Mouse (Mus musculus) cerebellum, adult 11 months (tissue): ENCODE results near the gene Ebf4.

Experiments
- DNase-seq: peaks from one replicate; pipeline ENCODE4 v3.0.0; 2022

The Ebf4 gene

DNA sequence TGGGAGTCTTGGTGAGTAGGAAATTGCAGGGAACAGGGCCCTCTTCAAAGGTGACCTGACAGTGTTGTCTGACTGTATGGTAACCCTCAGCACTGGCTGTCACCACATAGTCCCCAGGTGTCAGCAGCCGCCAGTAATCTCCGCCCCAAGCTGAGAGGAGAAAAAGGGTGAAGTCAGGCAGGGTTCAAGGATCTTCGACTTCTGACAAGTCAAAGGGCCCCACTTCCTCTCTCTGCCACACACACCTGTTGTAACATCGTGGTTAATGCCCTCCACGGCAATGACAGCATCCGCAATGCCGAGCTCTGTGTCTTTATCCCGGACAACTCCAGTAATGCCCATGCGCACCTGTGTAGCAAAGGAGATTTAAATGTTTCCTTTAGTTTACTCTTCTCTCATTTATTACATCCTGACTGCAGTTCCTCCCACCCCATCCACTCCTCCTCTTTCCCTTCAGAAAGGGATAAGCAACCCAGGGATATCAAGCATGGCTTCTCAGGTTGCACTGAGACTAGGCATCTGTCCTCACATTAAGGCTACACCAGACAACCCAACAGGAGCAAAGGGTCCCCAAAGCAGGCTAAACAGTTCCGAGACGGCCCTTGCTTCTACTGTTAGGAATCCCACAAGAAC lies 96.1 kb downstream of the Ebf4 start:
- DNase-seq: no peak

DNA sequence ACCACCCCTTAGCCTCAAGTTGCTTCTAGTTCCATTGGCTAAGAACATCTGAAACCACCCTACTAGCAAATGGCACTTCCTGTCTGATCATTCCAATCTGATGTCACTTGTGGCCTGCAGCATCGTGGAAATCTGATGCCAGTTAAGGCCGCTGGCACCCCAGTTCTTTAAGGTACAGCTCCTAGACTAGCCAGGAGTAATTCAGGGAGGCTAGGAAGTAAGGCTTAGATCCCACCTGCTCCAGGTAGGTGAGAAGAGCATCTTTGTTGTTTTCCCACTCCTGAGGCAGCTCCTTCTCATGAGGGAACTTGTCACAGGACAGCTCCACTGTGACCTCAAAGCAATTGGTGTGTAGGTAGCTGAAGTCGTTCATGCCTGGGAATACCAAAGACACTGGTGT lies 97.9 kb downstream of the Ebf4 start:
- no peak for DNase-seq

DNA sequence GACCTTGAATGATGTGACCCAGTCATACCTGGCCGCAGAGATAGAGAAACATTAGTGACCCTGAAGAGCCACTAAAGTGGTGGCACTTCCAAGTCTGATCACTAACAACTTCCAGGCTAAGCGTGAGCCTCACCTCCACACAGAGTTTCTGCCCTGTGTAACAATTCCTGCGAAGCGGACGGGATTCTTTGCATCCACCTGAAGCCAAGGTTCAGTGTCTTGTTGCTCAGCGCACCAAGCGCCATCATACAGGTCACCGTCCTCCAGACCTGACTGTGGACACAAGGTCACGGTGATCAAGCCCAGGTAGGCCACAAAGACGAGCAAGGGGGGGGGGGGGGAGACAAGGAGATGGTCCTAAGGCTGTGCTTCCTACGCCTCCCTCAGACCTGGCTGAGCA lies 100.7 kb downstream of the Ebf4 start:
- no peak for DNase-seq

GRCm38 (mm10) chr2:130397186-130397985 lies 102.4 kb downstream of the Ebf4 start, which contains the start of gene Cpxm1:
TSS of gene Cpxm1 (minus strand) at chr2:130397574.
- no peak for DNase-seq

GRCm38 (mm10) chr2:130398091-130398490 lies 103.1 kb downstream of the Ebf4 start:
- no peak for DNase-seq

DNA sequence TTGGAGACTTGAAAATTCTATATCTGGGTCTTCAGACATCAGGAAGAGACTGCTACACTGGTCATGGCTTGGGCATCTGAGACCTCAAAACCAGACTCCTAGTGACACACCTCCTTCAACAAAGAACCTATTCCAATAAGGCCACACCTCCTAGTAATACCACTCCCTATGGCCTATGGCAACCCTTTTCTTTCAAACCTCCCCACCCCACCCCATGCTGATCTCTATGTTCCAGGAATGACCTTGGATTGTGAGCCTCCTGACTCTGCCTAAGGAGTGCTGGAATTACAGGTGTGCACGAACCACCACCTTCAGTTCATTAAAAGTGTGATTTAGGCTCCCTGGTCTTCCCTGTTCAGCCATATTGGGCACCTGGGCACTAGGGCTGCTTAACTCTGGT lies 105.1 kb downstream of the Ebf4 start:
- no peak for DNase-seq

- no peak for DNase-seq
Measured at GRCm38 (mm10) chr2:130401891-130402290, 106.9 kb downstream of the Ebf4 start.

DNA sequence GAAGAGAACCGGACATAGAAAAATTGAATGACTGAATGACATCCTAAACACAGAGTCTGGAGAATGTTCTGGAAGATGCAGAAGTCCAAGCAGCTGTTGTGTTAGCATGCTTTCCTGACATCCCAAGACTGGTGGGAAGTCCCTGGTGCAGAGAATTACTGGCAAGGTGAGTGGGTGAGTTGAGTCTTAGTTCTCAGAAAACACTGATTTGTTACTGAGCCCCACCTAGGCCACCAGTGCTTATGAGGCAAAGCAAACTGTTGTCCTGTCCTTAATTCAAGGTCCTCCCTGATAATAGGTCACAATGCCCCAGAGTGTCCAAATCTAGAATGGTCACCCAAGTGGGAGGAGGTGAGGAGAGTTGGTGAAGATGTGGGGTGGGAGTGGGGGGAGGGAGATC lies 110.0 kb downstream of the Ebf4 start, which contains the start of the genes Gm28372 and 1700020A23Rik:
Gm28372 (plus strand) TSS at position 301 of the 400 bp plus-strand sequence.
1700020A23Rik (plus strand) TSS at position 321 of the 400 bp plus-strand sequence.
- DNase-seq: no peak

- DNase-seq: no peak
Measured at GRCm38 (mm10) chr2:130406178-130406577, 111.2 kb downstream of the Ebf4 start, which contains the start of gene Tmem239. TSS of gene Tmem239 (plus strand) at chr2:130406478.

DNA sequence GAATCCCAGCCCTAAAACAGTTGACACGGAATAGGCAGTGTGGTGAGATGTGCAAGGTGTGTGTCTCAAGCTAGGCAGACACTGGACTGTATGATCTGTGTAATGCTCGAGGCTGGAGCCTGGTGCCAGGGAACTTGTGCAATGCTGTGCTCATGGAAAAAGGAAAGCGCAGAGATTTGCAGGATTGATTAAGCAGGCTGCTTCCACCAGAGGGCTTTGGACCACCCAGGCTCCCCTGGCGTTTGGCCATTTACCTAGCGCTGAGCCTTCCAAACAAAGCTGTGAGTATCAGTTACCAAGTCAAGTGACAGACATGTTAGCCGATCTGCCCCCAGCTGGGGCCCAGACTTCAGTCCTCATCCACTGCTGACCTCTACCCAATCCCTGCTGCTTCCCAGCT lies 113.2 kb downstream of the Ebf4 start:
- DNase-seq: no peak

GRCm38 (mm10) chr2:130411558-130412495 lies 116.9 kb downstream of the Ebf4 start:
- peak; percentile 76 for DNase-seq

DNA sequence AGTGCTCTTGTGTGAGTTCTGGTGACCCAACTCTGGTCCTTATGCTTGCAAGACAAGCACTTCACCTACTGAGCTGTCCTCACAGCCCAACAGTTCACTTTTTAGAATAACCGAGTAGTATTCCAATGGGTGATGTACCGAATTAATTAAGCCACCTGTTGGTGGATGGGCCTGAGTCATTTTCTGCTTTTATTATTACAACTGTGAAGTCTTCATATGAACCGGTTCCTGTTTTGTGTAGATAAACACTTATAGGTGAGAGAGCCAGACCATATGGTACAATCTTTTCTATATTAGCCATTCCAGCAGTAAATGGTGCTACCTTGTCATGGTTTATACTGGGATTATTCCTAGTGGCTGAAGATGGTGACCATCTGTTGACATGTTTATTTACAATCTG lies 117.8 kb downstream of the Ebf4 start:
- DNase-seq: no peak

DNA sequence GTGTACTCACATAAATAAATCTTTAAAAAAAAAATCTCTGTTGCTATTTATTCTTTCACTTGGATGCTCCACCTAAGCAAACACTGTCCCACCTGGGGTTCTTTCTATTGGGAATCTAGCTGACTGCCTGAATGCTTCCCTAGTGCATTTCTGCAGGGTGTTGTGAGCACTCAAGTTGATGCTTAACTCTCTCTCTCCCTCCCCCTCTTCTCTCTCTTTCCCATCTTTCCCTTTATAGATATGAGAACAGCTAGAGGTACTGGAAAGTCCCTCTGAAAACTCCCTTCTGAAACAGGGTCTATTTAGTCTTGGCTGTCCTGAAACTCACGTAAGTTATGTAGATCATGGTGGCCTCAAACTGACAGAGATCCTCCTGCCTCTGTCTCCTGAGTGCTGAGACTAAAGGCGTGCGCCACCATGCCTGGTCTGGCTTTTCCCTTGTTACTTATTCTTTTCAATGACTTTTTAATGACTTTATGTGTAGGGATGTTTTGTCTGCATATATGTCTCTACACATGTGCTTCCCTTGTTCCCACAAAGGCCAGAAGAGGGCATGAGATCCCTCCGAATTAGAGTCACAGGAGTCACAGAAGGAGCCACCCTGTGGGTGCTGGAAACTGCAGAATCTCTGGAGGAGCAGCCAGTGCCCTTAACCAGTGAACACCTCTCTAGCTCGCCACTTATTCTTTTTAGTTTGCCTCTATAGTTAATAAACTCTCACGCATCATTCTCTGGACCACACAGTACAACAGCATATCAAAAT lies 119.3 kb downstream of the Ebf4 start:
- DNase-seq: no peak
